Mouse (Mus musculus) liver, adult (tissue): ENCODE measurements around the gene Rb1.

Experiments used
- GATA4 ChIP-seq: IDR thresholded peaks from 2 replicates; pipeline ENCODE4 v1.6.1; 2014; ENCODE audit warnings: mild to moderate bottlenecking, low read length; ENCODE audit not compliant: insufficient replicate concordance

The Rb1 gene

DNA sequence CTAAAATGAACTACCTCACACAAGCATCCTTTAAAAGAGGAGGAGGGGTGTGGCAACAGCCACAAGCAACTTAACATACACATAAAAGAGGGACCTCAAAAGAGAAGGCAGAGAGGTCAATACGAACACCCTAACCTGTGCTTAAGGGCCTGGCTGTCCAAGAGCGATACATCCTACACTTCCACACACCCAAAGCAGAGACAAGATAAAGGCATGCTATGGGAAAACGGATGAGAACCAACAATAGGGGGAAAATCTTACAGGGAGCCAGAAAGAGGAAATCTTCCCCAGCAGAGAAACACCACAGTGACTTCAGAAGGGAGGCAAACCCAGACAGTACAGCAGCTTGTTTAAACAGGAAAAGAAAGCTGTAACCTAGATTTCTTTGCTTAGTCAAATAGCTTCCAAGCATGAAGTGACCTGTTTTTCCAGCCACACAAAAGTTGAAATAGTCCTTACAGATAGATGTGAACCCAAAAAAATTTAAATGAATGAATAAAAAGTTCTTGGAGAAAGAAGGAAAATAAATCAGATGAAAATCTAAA lies 70.1 kb downstream of the Rb1 start:
- TF ChIP-seq GATA4, result no peak

DNA sequence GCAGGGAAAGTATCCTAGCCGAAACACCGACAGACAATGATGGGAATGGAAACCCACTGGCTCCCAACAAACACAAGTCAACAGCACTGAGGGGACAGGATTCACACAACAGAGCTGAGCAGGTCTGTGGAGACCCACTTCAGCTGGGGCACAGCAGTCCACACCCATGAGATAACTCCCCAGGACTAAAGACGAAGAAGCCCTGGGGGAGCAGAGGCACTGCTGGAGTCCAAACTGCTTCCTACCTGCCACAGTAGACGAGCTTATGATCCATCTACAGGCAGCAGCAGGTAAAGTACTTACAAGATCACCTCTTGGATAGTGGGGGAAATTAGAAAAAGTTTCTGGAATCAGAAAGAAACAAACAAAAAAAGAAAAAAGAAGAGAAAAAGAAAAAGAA lies 71.2 kb downstream of the Rb1 start:
- TF ChIP-seq GATA4, result no peak

DNA sequence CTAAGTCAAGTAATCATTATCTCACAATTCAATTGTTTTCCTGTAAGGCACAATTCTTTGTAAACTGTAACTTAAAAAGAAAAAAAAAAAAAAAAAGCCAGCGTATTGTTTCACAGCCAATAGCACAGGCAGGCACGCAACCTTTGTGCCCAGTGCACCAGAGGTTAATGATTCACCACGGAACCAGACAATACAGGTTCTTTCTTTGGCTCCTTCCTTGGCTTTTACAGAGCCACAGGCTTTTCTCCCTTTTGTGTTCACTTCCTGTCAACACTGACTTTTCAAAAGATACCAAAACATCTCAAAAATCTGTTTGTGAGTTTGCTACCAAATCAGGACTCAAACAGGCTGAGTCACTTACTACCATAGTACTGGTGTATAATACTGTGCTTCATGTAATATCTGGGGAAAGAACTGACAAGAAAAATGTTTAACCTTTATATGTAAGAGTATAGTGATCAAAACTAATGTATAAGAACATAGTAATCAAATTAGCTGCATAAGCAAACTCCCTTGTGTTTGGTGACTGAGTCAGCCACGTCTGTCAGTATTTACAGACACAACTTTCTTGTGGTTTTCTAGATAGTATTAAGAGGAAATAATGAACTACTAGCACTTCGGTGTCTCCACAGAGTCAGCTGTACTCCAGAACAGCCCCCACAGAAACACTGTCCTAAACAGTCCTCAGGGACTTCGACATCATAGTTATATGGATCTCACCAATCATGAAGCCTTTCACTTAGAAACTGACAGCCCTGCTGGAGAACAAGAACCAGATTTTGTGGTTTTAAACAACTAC lies 72.0 kb downstream of the Rb1 start:
- no peak for TF ChIP-seq GATA4

DNA sequence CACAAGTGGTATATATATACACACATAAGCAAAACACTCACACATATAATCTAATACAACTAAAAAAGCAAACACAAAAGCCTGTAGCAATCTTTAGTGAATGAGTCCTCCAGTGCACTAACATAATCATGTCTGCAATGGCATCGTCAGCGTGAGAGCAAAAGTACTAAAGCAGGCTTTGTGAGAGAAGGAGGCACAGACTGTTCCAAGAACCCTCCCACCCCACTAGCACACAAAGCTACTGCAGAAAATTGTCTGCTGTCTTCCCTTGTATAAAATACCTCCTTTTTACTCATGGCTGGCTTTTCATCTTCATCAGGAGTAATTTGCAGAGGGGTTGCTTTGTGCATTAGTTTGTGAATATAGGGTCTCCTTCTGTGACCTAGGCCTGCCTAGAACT lies 73.3 kb downstream of the Rb1 start:
- TF ChIP-seq GATA4, result no peak

DNA sequence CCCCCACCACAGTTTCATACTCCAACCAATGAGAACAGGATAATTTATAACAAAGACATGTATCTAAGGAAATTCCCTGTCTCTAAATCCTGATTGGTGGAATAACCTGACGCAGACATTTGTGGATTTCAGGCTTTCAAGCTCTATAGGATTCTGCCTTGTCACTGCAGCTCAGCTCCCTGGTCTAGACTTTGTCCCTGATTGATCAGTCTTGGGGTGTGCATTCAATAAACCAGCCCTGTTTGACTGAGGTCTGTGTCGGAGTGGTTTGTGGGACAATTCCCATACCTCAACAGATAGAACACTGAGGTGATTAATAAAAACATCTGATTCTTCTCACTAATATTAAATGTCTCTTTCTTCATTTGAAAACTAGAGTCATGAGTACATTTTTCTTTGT lies 75.6 kb downstream of the Rb1 start:
- TF ChIP-seq GATA4, result no peak

DNA sequence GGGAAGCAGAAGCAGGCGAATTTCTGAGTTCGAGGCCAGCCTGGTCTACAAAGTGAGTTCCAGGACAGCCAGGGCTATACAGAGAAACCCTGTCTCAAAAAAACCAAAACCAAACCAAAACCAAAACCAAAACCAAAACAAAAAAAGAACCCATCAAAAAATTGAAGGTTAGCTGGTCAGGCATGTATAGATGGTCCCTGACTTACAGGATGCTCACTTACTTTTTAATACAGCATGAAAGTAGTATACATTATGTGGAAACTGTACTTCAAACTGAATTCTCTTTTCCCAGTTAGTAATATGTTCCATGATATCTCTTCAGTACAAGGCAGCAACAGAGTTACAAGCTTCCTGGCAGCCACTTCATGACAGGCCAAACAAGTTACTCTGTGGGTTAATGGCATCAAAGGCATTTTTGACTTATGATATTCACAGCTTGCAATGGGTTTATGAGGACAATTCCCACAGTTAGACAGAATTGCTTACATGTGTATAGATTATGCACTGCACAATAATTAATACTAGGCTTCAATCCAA lies 81.5 kb downstream of the Rb1 start:
- no peak for TF ChIP-seq GATA4

DNA sequence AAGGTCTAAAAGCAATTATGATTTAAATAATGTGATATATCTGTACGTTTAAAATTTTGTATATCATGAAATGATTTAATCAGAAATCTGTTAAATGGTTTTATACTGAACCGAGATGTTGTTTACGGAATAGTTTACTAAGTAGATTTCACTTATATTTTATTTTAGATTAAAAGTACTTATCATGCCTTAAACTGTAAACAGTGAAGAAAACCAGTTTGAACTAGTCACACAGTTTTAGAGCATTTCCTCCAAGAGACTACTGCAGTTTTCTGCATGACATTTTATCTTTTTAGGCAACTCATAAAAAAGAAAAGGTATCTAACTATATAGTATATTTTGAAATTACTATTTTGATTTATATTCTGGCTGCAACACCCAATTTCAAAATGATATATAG lies 85.8 kb downstream of the Rb1 start:
- no peak for TF ChIP-seq GATA4

DNA sequence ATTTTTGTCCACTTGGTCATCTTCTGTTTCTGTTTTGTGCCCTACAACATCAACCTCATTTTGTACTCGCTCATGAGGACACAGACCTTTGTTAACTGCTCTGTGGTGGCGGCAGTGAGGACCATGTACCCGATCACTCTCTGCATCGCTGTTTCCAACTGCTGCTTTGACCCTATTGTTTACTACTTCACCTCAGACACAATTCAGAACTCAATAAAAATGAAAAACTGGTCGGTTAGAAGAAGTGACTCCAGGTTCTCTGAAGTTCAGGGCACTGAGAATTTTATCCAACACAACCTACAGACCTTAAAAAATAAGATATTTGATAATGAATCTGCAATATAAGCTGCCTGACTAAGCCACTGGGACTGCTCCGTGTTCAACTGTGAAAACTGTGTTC lies 86.3 kb downstream of the Rb1 start:
- no peak for TF ChIP-seq GATA4

DNA sequence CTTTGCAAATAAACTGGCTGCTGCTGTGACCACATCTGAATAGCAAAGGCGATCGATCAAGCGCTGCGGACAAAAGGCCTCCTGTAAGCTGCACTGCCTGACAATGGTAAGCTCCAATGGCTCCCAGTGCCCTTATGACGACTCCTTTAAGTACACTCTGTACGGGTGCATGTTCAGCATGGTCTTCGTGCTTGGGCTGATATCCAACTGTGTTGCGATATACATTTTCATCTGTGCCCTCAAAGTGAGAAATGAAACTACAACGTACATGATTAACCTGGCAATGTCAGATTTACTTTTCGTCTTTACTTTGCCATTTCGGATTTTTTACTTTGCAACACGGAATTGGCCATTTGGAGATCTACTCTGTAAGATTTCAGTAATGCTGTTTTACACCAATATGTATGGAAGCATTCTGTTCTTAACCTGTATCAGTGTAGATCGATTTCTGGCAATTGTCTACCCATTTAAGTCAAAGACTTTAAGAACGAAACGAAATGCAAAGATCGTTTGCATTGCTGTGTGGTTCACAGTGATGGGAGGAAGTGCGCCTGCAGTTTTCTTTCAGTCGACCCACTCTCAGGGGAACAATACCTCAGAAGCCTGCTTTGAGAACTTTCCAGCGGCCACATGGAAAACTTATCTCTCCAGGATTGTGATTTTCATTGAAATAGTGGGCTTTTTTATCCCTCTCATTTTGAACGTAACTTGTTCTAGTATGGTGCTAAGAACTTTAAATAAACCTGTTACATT lies 86.9 kb downstream of the Rb1 start:
- no peak for TF ChIP-seq GATA4

DNA sequence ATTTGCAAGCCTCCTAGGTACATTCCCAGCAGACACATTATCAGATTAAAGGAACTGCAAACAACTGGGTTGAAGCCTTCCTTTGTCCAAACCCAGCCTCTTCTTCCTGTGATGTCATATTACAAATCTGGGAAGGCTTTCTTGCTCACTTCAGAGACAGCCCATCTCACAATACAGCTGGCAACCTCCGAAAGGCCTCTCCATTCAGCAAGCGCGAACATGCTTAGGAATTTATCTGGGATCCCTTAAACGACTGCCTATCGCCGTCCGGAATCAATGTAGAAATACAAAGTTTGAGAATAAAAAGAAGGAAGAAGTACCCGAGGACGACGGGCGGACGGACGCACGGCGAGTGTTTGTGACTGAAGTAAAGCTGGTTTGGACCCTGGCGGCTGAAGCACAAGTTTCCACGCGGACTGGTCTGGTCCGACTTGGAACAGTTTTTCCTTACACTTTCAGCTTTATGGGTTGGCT lies 87.7 kb downstream of the Rb1 start, which contains the start of gene Lpar6:
Lpar6 (plus strand) TSS at position 48 of the 474 bp plus-strand sequence.
- peak; percentile 95 for TF ChIP-seq GATA4

DNA sequence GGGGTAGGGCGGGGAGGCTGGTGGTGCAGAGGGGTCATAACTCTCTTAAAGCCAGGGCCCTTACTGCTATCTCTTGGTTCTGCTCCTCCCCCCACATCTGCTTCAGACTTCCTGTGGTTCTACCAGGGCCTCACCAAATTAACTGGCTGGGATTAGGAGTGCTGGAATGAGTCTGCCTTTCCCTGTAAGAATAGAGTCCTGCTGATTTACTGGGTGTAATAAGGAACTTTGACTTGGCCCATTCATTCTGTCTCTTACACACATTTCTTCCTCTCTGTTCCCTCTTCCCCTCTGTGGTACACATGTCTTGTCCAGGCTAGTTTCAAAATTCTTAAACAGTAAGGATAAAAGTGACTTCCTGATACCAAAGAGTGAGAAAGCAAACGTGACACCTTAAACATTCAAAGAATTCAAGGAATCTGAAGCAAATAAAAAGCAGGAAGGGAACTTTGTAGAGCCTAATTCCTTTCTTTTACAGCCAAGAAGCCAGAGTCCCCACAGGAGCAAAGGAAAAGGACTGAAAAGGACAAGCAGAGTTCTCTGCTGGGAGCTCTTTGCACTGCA lies 91.1 kb downstream of the Rb1 start:
- TF ChIP-seq GATA4, result no peak

DNA sequence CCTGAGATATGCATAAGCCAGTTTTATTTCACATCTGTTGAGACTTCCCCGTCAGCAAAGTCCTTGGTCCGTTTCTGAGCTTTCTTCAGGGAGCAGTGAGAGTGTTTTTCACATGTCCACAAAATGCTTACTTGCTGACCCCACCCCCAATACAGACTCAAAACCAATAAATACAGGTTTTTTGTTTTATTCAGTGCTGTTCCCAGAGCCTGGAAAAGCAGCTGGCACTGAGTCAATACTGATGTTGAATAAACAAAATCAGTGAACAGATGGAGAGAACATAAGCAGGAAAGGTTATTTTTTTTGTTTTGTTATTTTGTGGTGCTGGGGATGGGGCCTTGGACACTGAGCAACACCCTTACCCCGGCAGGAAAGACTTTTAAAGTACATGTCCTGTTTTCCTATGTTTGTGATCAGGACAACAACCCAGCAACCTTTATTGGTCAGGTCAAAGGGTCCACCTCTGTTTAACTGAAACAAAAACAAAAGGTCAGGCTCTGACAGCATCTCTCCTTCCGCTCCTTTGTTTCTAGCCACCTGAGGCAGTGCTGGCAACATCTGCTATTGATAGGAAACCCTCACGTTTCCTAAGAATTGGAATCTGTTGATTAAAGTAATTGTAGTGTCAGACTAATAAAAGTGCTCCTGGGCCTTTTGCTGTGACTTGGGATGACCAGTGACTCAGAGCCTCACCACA lies 94.2 kb downstream of the Rb1 start:
- TF ChIP-seq GATA4, result no peak

DNA sequence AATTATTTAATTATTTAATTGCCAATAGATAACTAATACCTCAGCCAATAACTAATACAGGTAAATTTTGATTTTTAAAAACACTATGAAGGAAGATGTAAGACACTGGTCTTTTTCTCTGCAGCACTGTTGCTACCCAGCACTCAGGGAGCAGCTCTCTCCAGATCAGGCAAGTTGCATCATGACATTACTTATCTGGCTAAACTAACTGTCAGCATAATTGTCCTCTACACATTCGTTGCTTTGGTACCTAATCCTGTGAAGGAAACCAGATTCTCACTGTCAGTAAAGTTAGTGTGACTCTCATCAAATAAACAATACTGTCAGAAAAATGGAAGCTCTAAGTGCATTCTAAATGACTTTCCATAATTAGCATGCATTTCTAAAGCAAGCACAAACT lies 98.8 kb downstream of the Rb1 start:
- TF ChIP-seq GATA4, result no peak

DNA sequence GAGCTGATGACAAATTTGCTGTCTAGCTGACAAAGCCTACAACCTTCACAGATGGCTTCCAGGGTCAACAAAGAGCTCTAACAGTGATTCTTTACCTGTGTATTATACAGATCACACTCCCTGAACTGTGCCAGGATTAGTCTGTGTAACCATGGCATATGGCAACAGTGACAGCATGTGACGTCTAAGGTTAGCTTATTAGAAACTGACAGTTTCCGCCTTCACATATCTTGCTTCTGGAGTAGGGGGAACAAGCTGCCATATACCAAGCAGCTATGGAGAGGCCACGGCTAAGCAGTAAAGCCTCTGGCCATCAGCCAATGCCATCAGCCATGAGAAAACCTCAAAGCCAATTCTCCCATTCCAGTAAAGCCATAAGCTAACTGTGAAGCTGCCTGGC lies 99.3 kb downstream of the Rb1 start:
- no peak for TF ChIP-seq GATA4
